Mouse (Mus musculus) bone marrow macrophage, adult 2 months (primary cell): ENCODE results near the gene Churc1. TPM values are rescaled to one million over a fixed set of nuclear protein-coding genes. Genes with fewer than 3 reads are reported as not detected.

Source experiments
- H3K27ac ChIP-seq: 2 replicates; pipeline ENCODE4 v1.5.1; 2012; ENCODE audit warnings: low read depth, low read length; ENCODE audit not compliant: insufficient read depth
- H3K4me1 ChIP-seq: 2 replicates; pipeline ENCODE4 v1.6.1; 2012; ENCODE audit warnings: low read length; ENCODE audit not compliant: control insufficient read depth, insufficient read depth
- H3K4me3 ChIP-seq: 2 replicates; pipeline ENCODE4 v1.5.1; 2012; ENCODE audit warnings: mild to moderate bottlenecking, low read length, moderate library complexity; ENCODE audit not compliant: insufficient read depth
- CTCF ChIP-seq: IDR thresholded peaks from 2 replicates; pipeline ENCODE4 v1.5.1; 2012; ENCODE audit warnings: low read depth, mild to moderate bottlenecking, low read length, moderate library complexity
- POLR2A ChIP-seq: IDR thresholded peaks from 2 replicates; pipeline ENCODE4 v1.6.1; 2012; ENCODE audit warnings: mild to moderate bottlenecking, low read depth, low read length, borderline replicate concordance
- polyA plus RNA-seq: library from polyadenylated mRNA; stranded (reverse); fragments of >200 nt; gene quantifications from 2 replicates; pipeline ENCODE4 v1.2.4, GENCODE M21; 2012; ENCODE audit not compliant: missing spikeins, insufficient read depth, insufficient read length

Churc1 gene
- polyA plus RNA-seq, 1 experiment, result 52.1 TPM

DNA sequence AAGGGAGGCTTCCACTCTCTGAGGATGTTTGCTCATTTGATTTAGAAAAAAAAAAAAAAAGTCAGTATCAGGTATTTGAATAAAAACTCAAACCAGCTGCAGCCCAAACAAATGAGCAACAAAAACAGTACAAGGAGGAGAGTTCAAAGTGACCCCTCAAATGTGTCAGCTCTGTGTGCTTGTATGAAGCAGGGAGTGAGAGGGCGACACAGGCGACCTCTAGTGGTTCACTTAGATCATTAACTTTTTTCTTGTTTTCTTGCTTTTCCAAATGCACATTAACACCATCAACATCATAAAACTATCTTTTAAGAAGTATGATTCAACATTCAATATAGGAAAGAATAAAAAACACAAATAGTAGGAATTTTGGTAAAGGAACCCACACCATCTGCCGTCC, 67.4 kb downstream of the Churc1 start:
- TF ChIP-seq POLR2A (no peak), CTCF (peak; percentile 38; the same call in 1 of the 2 replicates)
- no peak overlapping the region for H3K4me3 ChIP-seq
- no peaks in the 10 kb centered on the region for H3K4me1 ChIP-seq
- no peak overlapping the region for H3K27ac ChIP-seq

Other genes with a start within 250 kb of the Churc1 start
- 49.6 and 50.4 TPM in 2 replicates for gene Plekhg3, start 234.6 kb upstream of the Churc1 start, polyA plus RNA-seq
- gene Sptb, start 55.0 kb upstream of the Churc1 start, polyA plus RNA-seq, result 0.12 and 0.27 TPM in 2 replicates
- gene Fntb, start 51 bp downstream of the Churc1 start, polyA plus RNA-seq, result 4.3 and 5.5 TPM in 2 replicates
- not detected in 2 replicates for gene Gpx2, start 30.0 kb downstream of the Churc1 start, polyA plus RNA-seq
- not detected in 2 replicates for gene Rab15, start 57.4 kb downstream of the Churc1 start, polyA plus RNA-seq
- gene Max, start 196.7 kb downstream of the Churc1 start, polyA plus RNA-seq, result 99.5 and 108 TPM in 2 replicates